Mouse (Mus musculus) spleen, adult 2 months (tissue): ENCODE results near the gene Gm49380.

Source experiments
- CTCF ChIP-seq: fragments of 200-500 bp; IDR thresholded peaks from 2 replicates; pipeline ENCODE4 v1.5.1; 2011; ENCODE audit warnings: mild to moderate bottlenecking, inconsistent platforms; ENCODE audit not compliant: insufficient read depth, insufficient read length, insufficient replicate concordance; ENCODE audit errors: extremely low read depth
- POLR2A ChIP-seq: fragments of 200-500 bp; IDR thresholded peaks from 2 replicates; pipeline ENCODE4 v1.6.1; 2011; ENCODE audit warnings: low read depth, low read length, inconsistent platforms

GRCm38 (mm10) chr9:44030646-44031045 is 82.7 kb downstream of the Gm49380 start:
- no peak for TF ChIP-seq CTCF
- TF ChIP-seq POLR2A, result no peak
